13 mouse cellular contexts compared by ENCODE assay signal in genomic region chr13:97295853-97296219, GRCm38 (mm10). TPM values are rescaled to one million over a fixed set of nuclear protein-coding genes. Genes with fewer than 3 reads are reported as not detected.
DNase-seq lines count a peak whose midpoint lies in the region; ATAC-seq and TF ChIP-seq lines count a peak whose summit lies in the region.
"Had no signal": no experiment of that assay in that cellular context is flagged by ENCODE, and none has a peak within 500 bp of the region (broad histone marks: within the 10 kb centered on the region; RNA-seq: fewer than 3 reads in every experiment).

No protein-coding gene starts in this region.

- H3K36me3 ChIP-seq in heart, embryonic 12.5 days = no peaks in the 10 kb centered on the region
- H3K36me3 ChIP-seq in liver, embryonic 12.5 days = no peaks in the 10 kb centered on the region
- no peaks in the 10 kb centered on the region for H3K36me3 ChIP-seq in liver, postnatal 0 days (replicated peaks; ENCODE audit: insufficient read depth, low read length)
- H3K36me3 ChIP-seq in forebrain, embryonic 16.5 days (ENCODE audit: control insufficient read depth, insufficient read depth) = no peaks in the 10 kb centered on the region
- H3K36me3 ChIP-seq: hindbrain, embryonic 15.5 days had no signal

- 50% methylated on average over 11 of the region's 11 CpGs for WGBS in heart, embryonic 12.5 days
- 24% methylated on average over 11 of the region's 11 CpGs for WGBS in liver, embryonic 12.5 days (ENCODE audit: insufficient replicate concordance)
- WGBS in liver, postnatal 0 days (ENCODE audit: insufficient replicate concordance) = 45% methylated on average over 11 of the region's 11 CpGs
- 85% methylated on average over 11 of the region's 11 CpGs for WGBS in forebrain, embryonic 16.5 days

- intact Hi-C loops in heart, postnatal 14 days (cut with DNase I) = loop anchor here (2.0 to 5.0 kb wide), 2 partner anchors 55 to 141 kb away; partner anchors contain the start of gene Enc1

- peak overlapping the region; percentile 48 for H3K27ac ChIP-seq in heart, embryonic 12.5 days (ENCODE audit: poor library complexity, severe bottlenecking)
- H3K27ac ChIP-seq in liver, embryonic 12.5 days = 0 out of 2 replicates have a peak overlapping the region, but pooled peaks have one; percentile 2
- peak overlapping the region; percentile 48; the same call in 1 of the 2 replicates for H3K27ac ChIP-seq in liver, postnatal 0 days (ENCODE audit: low read depth)
- no peak overlapping the region for H3K27ac ChIP-seq in forebrain, embryonic 16.5 days (ENCODE audit: low read length)
- H3K27ac ChIP-seq: hindbrain, embryonic 15.5 days; layer of hippocampus, adult 2 months had no signal

- no peak overlapping the region for H3K4me3 ChIP-seq in heart, embryonic 12.5 days
- no peak overlapping the region for H3K4me3 ChIP-seq in liver, embryonic 12.5 days
- no peak overlapping the region for H3K4me3 ChIP-seq in liver, postnatal 0 days (ENCODE audit: low read depth, low read length)
- no peak overlapping the region for H3K4me3 ChIP-seq in forebrain, embryonic 16.5 days (replicated peaks; ENCODE audit: low read length)
- H3K4me3 ChIP-seq: hindbrain, embryonic 15.5 days; layer of hippocampus, adult 2 months had no signal

- peaks cover 21% of the 10 kb centered on the region for H3K4me1 ChIP-seq in heart, embryonic 12.5 days (replicated peaks)
- peaks cover 20% of the 10 kb centered on the region for H3K4me1 ChIP-seq in liver, embryonic 12.5 days
- peaks cover 22% of the 10 kb centered on the region for H3K4me1 ChIP-seq in liver, postnatal 0 days (ENCODE audit: insufficient read depth)
- peaks cover 13% of the 10 kb centered on the region for H3K4me1 ChIP-seq in forebrain, embryonic 16.5 days (replicated peaks; ENCODE audit: control insufficient read depth, insufficient read depth, low read length)

- no peak for TF ChIP-seq EP300 in liver, postnatal 0 days (IDR thresholded peaks at IDR 0.05; ENCODE audit: low read depth)

- TF ChIP-seq CTCF in liver, postnatal 0 days (IDR thresholded peaks at IDR 0.05; ENCODE audit: low read depth) = no peak

- no peak for DNase-seq in heart, postnatal 14 days
- DNase-seq in liver (no peak), ZHBTc4 (ENCODE audit: low read depth, low spot score) (peak; percentile 78)
- no peak for DNase-seq in liver, postnatal 0 days
- no peak for DNase-seq in ovary, postnatal 10 days (ENCODE audit: low spot score)
- DNase-seq: cerebellum, postnatal 14 days; left cerebral cortex, postnatal 4 days; thymus, postnatal 14 days had no signal

- no peak overlapping the region for H3K9ac ChIP-seq in heart, embryonic 12.5 days
- no peak overlapping the region for H3K9ac ChIP-seq in liver, embryonic 12.5 days
- no peak overlapping the region for H3K9ac ChIP-seq in liver, postnatal 0 days (replicated peaks)
- no peak overlapping the region for H3K9ac ChIP-seq in forebrain, embryonic 16.5 days (replicated peaks; ENCODE audit: low read depth, low read length)
- H3K9ac ChIP-seq: hindbrain, embryonic 15.5 days had no signal

- no peak overlapping the region for H3K4me2 ChIP-seq in heart, embryonic 12.5 days
- no peak overlapping the region for H3K4me2 ChIP-seq in liver, embryonic 12.5 days
- no peak overlapping the region for H3K4me2 ChIP-seq in liver, postnatal 0 days (ENCODE audit: low read depth, low read length)
- H3K4me2 ChIP-seq in forebrain, embryonic 16.5 days (ENCODE audit: low read length) = no peak overlapping the region
- H3K4me2 ChIP-seq: hindbrain, embryonic 15.5 days had no signal

- H3K27me3 ChIP-seq in heart, embryonic 12.5 days (replicated peaks) = 0 out of 2 replicates have a peak, but pooled peaks cover 3% of the 10 kb centered on the region
- no peaks in the 10 kb centered on the region; the same call in 1 of the 2 replicates for H3K27me3 ChIP-seq in liver, embryonic 12.5 days (replicated peaks)
- no peaks in the 10 kb centered on the region for H3K27me3 ChIP-seq in liver, postnatal 0 days (ENCODE audit: insufficient read depth, low read length)
- no peaks in the 10 kb centered on the region for H3K27me3 ChIP-seq in forebrain, embryonic 16.5 days (replicated peaks; ENCODE audit: control insufficient read depth, insufficient read depth, low read length)
- H3K27me3 ChIP-seq: hindbrain, embryonic 15.5 days had no signal

- ATAC-seq in heart, embryonic 12.5 days (ENCODE audit: insufficient number of reproducible peaks, low FRiP score) = no peak
- no peak for ATAC-seq in liver, embryonic 12.5 days
- ATAC-seq in liver, postnatal 0 days = no peak
- ATAC-seq in forebrain, embryonic 16.5 days = no peak

- H3K9me3 ChIP-seq in heart, embryonic 12.5 days (replicated peaks) = no peaks in the 10 kb centered on the region
- H3K9me3 ChIP-seq in liver, embryonic 12.5 days (replicated peaks) = no peaks in the 10 kb centered on the region
- no peaks in the 10 kb centered on the region for H3K9me3 ChIP-seq in liver, postnatal 0 days (ENCODE audit: low read length)
- no peaks in the 10 kb centered on the region for H3K9me3 ChIP-seq in forebrain, embryonic 16.5 days (ENCODE audit: control insufficient read depth, low read length)
- H3K9me3 ChIP-seq: hindbrain, embryonic 15.5 days had no signal

RNA-seq across cellular contexts. Expression of gene Enc1, which starts 54.9 kb away (rescaled TPM):
- 4.5 and 5.7 TPM in 2 replicates for polyA plus RNA-seq in heart, embryonic 12.5 days (2016; fragmentation: Nextera tagmentation; extraction: Ambion mirVana)
- 10 to 100 TPM; 11.2 to 11.3 TPM for total RNA-seq in heart, postnatal 14 days (2021)
- polyA plus RNA-seq in liver, embryonic 12.5 days (2016; fragmentation: Nextera tagmentation; extraction: Ambion mirVana) = 0.92 and 0.93 TPM in 2 replicates
- 1.7 and 2.6 TPM in 2 replicates for polyA plus RNA-seq in liver, postnatal 0 days (2015; fragmentation: Nextera tagmentation; extraction: Ambion mirVana)
- polyA plus RNA-seq in forebrain, embryonic 16.5 days (2015; fragmentation: Nextera tagmentation; extraction: Ambion mirVana) = 133 and 143 TPM in 2 replicates

Comparison
In these comparisons a context has a peak if more than half of its experiments do, and no peak if none do; other contexts are left out.
1. RNA of gene Enc1, which starts 54.9 kb away (polyA plus RNA-seq): 133 to 143 TPM in forebrain, embryonic 16.5 days; 4.5 to 5.7 TPM in heart, embryonic 12.5 days, 1.7 to 2.6 TPM in liver, postnatal 0 days and 0.92 to 0.93 TPM in liver, embryonic 12.5 days; every median in the first group is over 10 times any median in the second.